Mouse (Mus musculus) CH12.LX (cell line): ENCODE results near the gene Spg20. TPM values are rescaled to one million over a fixed set of nuclear protein-coding genes. Genes with fewer than 3 reads are reported as not detected.

Experiments
- DNase-seq: peaks from one replicate; pipeline ENCODE4 v3.0.0-alpha.2; 2013; ENCODE audit errors: extremely low read depth
- H3K27ac ChIP-seq: 2 replicates; pipeline ENCODE4 v1.5.1; 2012; ENCODE audit warnings: low read depth, mild to moderate bottlenecking, control low read depth, moderate library complexity; ENCODE audit not compliant: insufficient read depth
- H3K27me3 ChIP-seq: replicated peaks from 2 replicates; pipeline ENCODE3; 2012; ENCODE audit warnings: inconsistent platforms
- H3K36me3 ChIP-seq, 2 experiments: replicated peaks in 1 of 2; 2 replicates each; pipeline versions ENCODE3 to v1.6.1; 2012; ENCODE audit warnings: inconsistent platforms in 1 of 2, low read length in 1 of 2, mild to moderate bottlenecking in 1 of 2, mixed read lengths in 1 of 2, moderate library complexity in 1 of 2; ENCODE audit not compliant: control insufficient read depth in 1 of 2, insufficient read depth in 1 of 2
- H3K4me1 ChIP-seq, 2 experiments: 2 replicates each; pipeline ENCODE4 v1.6.1; 2012; ENCODE audit warnings: inconsistent platforms in 1 of 2, moderate library complexity in 1 of 2; ENCODE audit not compliant: insufficient read depth in 2 of 2, control insufficient read depth in 1 of 2
- H3K4me2 ChIP-seq: 2 replicates; pipeline ENCODE4 v1.6.1; 2012; ENCODE audit warnings: low read depth, mild to moderate bottlenecking, control low read depth; ENCODE audit not compliant: poor library complexity, insufficient read depth, severe bottlenecking
- H3K4me3 ChIP-seq, 3 experiments: fragments of 150-350 bp in 1 of 3; sonication (generic) in 1 of 3; replicated peaks in 1 of 3; 2 replicates each; pipeline versions ENCODE3 to v1.5.1; 2011 to 2012; ENCODE audit warnings: low read depth in 2 of 3, low read length in 2 of 3, mild to moderate bottlenecking in 2 of 3, moderate library complexity in 2 of 3, control low read depth in 1 of 3, improper control_type of control experiment in 1 of 3, inconsistent platforms in 1 of 3, mixed read lengths in 1 of 3; ENCODE audit not compliant: poor library complexity in 1 of 3
- H3K79me2 ChIP-seq: replicated peaks from 2 replicates; pipeline ENCODE4 v1.6.1; 2012; ENCODE audit warnings: mild to moderate bottlenecking, moderate library complexity; ENCODE audit not compliant: control insufficient read depth, poor library complexity, insufficient read depth, severe bottlenecking; ENCODE audit errors: extremely low read depth
- H3K9ac ChIP-seq: 2 replicates; pipeline ENCODE4 v1.6.1; 2012; ENCODE audit warnings: low read depth, mild to moderate bottlenecking, control low read depth, moderate library complexity; ENCODE audit not compliant: insufficient read depth
- H3K9me3 ChIP-seq: replicated peaks from 2 replicates; pipeline ENCODE3; 2012; ENCODE audit warnings: low read length, inconsistent platforms, mixed read lengths
- CHD1 ChIP-seq: IDR thresholded peaks from 2 replicates; pipeline ENCODE4 v1.6.1; 2012; ENCODE audit warnings: low read depth, low read length, improper control_type of control experiment, inconsistent platforms
- CTCF ChIP-seq, 2 experiments: IDR thresholded peaks in 1 of 2; conservative IDR thresholded peaks in 1 of 2; 2 replicates each; pipeline ENCODE4 v1.5.1; 2011 to 2012; ENCODE audit warnings: low read depth in 2 of 2, low read length in 2 of 2, improper control_type of control experiment in 1 of 2, inconsistent platforms in 1 of 2, mild to moderate bottlenecking in 1 of 2, moderate library complexity in 1 of 2
- ELF1 ChIP-seq: IDR thresholded peaks from 2 replicates; pipeline ENCODE4 v1.6.1; 2014; ENCODE audit warnings: low read depth, mild to moderate bottlenecking, inconsistent platforms, low read length, improper control_type of control experiment
- HCFC1 ChIP-seq: IDR thresholded peaks from 2 replicates; pipeline ENCODE4 v1.6.1; 2012; ENCODE audit warnings: low read depth, mild to moderate bottlenecking, inconsistent platforms, low read length, improper control_type of control experiment
- IRF4 ChIP-seq: IDR thresholded peaks from 2 replicates; pipeline ENCODE4 v1.6.1; 2014; ENCODE audit warnings: low read depth, mild to moderate bottlenecking, inconsistent platforms, low read length, improper control_type of control experiment
- MAFK ChIP-seq: IDR thresholded peaks from 2 replicates; pipeline ENCODE4 v1.6.1; 2011; ENCODE audit warnings: low read length, improper control_type of control experiment; ENCODE audit not compliant: insufficient replicate concordance
- MAX ChIP-seq: IDR thresholded peaks from 2 replicates; pipeline ENCODE4 v1.6.1; 2011; ENCODE audit warnings: low read length, improper control_type of control experiment
- MAZ ChIP-seq: IDR thresholded peaks from 2 replicates; pipeline ENCODE4 v1.6.1; 2012; ENCODE audit warnings: low read depth, mild to moderate bottlenecking, inconsistent platforms, low read length, improper control_type of control experiment, moderate library complexity
- MEF2A ChIP-seq: IDR thresholded peaks from 2 replicates; pipeline ENCODE4 v1.6.1; 2014; ENCODE audit warnings: low read depth, mild to moderate bottlenecking, inconsistent platforms, low read length, improper control_type of control experiment, borderline replicate concordance
- NELFE ChIP-seq: IDR thresholded peaks from 2 replicates; pipeline ENCODE4 v1.6.1; 2011; ENCODE audit warnings: low read depth, low read length, improper control_type of control experiment
- NRF1 ChIP-seq: IDR thresholded peaks from 2 replicates; pipeline ENCODE4 v1.6.1; 2014; ENCODE audit warnings: low read depth, mild to moderate bottlenecking, inconsistent platforms, low read length, improper control_type of control experiment, moderate library complexity
- POLR2A ChIP-seq: IDR thresholded peaks from 2 replicates; pipeline ENCODE4 v1.6.1; 2011; ENCODE audit warnings: low read depth, mild to moderate bottlenecking, improper control_type of control experiment, low read length
- POLR2AphosphoS2 ChIP-seq: IDR thresholded peaks from 2 replicates; pipeline ENCODE4 v1.6.1; 2011; ENCODE audit warnings: low read depth, low read length, improper control_type of control experiment
- SIN3A ChIP-seq: IDR thresholded peaks from 2 replicates; pipeline ENCODE4 v1.6.1; 2012; ENCODE audit warnings: low read length, improper control_type of control experiment, inconsistent platforms
- SMC3 ChIP-seq: IDR thresholded peaks from 2 replicates; pipeline ENCODE4 v1.6.1; 2011; ENCODE audit warnings: low read depth, low read length, improper control_type of control experiment
- TCF12 ChIP-seq: IDR thresholded peaks from 2 replicates; pipeline ENCODE4 v1.6.1; 2014; ENCODE audit warnings: low read depth, mild to moderate bottlenecking, inconsistent platforms, low read length, improper control_type of control experiment
- USF1 ChIP-seq: IDR thresholded peaks from 2 replicates; pipeline ENCODE4 v1.6.1; 2014; ENCODE audit warnings: low read depth, mild to moderate bottlenecking, inconsistent platforms, low read length, improper control_type of control experiment
- USF2 ChIP-seq: conservative IDR thresholded peaks from 2 replicates; pipeline ENCODE4 v1.6.1; 2011; ENCODE audit warnings: low read depth, low read length, improper control_type of control experiment
- ZKSCAN1 ChIP-seq: IDR thresholded peaks from 2 replicates; pipeline ENCODE4 v1.6.1; 2012; ENCODE audit warnings: low read depth, inconsistent platforms, low read length, improper control_type of control experiment, borderline replicate concordance
- ZMIZ1 ChIP-seq: IDR thresholded peaks from 2 replicates; pipeline ENCODE4 v1.6.1; 2012; ENCODE audit warnings: low read depth, mild to moderate bottlenecking, inconsistent platforms, low read length, improper control_type of control experiment
- dilution Hi-C: fragments of 300-500 bp; cut with MboI; formaldehyde crosslinking; loops from 2 replicates; pipeline ENCODE4 v1.14.3; 2020; ENCODE audit warnings: low sequenced_read_pairs; ENCODE audit not compliant: extremely low pct_unique_long_range_greater_than_20kb, extremely low pct_ligation_motif_present
- in situ Hi-C: fragments of 300-500 bp; cut with MboI; formaldehyde crosslinking; loops from 3 replicates; pipeline ENCODE4 v1.14.3; 2019; ENCODE audit warnings: low sequenced_read_pairs, low pct_ligation_motif_present, low pct_unique_long_range_greater_than_20kb, mixed read lengths
- polyA plus RNA-seq: library from polyadenylated mRNA; unstranded; fragments of >175 nt; gene quantifications from 2 replicates; pipeline ENCODE4 v1.2.1, GENCODE M21; 2012; ENCODE audit warnings: low read depth; ENCODE audit not compliant: insufficient read length
- total RNA-seq, 2 experiments: library from RNA; depleted of rRNA; stranded (reverse); fragments of 300-350 nt in 1 of 2; fragments of >200 nt in 1 of 2; gene quantifications; 2 replicates each; pipeline ENCODE4 v1.2.3; 2012 to 2014

The Spg20 gene
- total and polyA plus RNA-seq, 3 experiments: 31.5 to 43.0 (median 38.2) TPM

GRCm38 (mm10) chr3:55066666-55067023 lies 45.3 kb upstream of the Spg20 start:
- H3K27ac ChIP-seq: no peak overlapping the region
- no peak overlapping the region for H3K4me2 ChIP-seq
- H3K79me2 ChIP-seq: no peaks in the 10 kb centered on the region
- H3K4me1 ChIP-seq: no peaks in the 10 kb centered on the region
- no peak for DNase-seq
- no peak overlapping the region for H3K9ac ChIP-seq
- H3K9me3 ChIP-seq: no peaks in the 10 kb centered on the region
- TF ChIP-seq MEF2A (no peak), POLR2A (no peak), SMC3 (no peak), USF2 (no peak), CHD1 (no peak), MAFK (no peak), NRF1 (no peak), ELF1 (no peak), ZMIZ1 (no peak), HCFC1 (no peak), IRF4 (no peak), MAX (no peak), POLR2AphosphoS2 (no peak), TCF12 (no peak), MAZ (no peak), ZKSCAN1 (no peak), CTCF (conservative IDR thresholded peaks at IDR 0.05 in 1 of 2, IDR thresholded peaks at IDR 0.05 in 1 of 2; ENCODE audit: low read depth in 2 of 2, low read length in 2 of 2) (no peak), SIN3A (no peak)
- TF ChIP-seq, all 38 proteins: peak for 0
- in situ Hi-C loops (loop anchor here (10.0 to 25.0 kb wide), 2 partner anchors 252 to 704 kb away; partner anchors contain the start of gene Postn), dilution Hi-C loops (no loop called here)
- H3K4me3 ChIP-seq: no peak overlapping the region
- no peaks in the 10 kb centered on the region for H3K27me3 ChIP-seq
- H3K36me3 ChIP-seq: no peaks in the 10 kb centered on the region

- Histone ChIP-seq H3K9me3 (no peaks in the 10 kb centered on the region), H3K4me3 (no peak overlapping the region), H3K27me3 (no peaks in the 10 kb centered on the region), H3K36me3 (no peaks in the 10 kb centered on the region), H3K4me1 (no peaks in the 10 kb centered on the region), H3K27ac (no peak overlapping the region), H3K9ac (no peak overlapping the region), H3K79me2 (no peaks in the 10 kb centered on the region), H3K4me2 (no peak overlapping the region)
- dilution Hi-C loops: no loop called here
- DNase-seq: no peak
- TF ChIP-seq SIN3A (no peak), USF1 (no peak), NELFE (no peak)
- in situ Hi-C loops: loop anchor here (10.0 to 25.0 kb wide), 2 partner anchors 253 to 706 kb away; partner anchors contain the start of gene Postn
Measured at GRCm38 (mm10) chr3:55067791-55068434, 44.0 kb upstream of the Spg20 start.
